Mouse (Mus musculus): ENCODE data around the gene Gm10128.
"Not testable (repeated sequence)": the region's sequence is repeated elsewhere in the genome, so short reads cannot be mapped to it uniquely, and the experiment has no call there.

DNA sequence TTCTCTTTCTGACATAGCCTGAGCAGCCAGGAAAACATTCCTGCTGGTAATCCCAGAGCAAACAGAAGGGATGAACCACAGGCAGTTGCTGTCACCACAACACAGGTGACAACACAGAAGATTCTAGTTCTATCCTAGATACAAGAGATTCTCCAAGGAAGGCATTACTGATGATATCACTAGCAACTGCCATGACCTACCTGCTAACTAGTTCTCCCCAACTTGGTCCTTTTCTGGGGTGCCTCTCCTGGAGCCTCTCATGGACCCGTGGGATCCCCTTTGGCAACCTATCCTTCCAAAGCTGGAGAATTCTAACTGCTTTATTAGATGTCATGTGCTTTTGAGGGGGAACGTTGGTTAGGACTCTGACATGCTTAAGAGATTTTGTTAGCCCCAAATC is 48.3 kb downstream of the Gm10128 start, which contains the start of gene Gm10338:
- not testable (repeated sequence) for TF ChIP-seq MAFK (IDR thresholded peaks at IDR 0.05; ENCODE audit: insufficient read depth, low read depth, low read length); ZNF384 (IDR thresholded peaks at IDR 0.05; ENCODE audit: low read depth, low read length); CHD2 (IDR thresholded peaks at IDR 0.05; ENCODE audit: low read depth, low read length); ZC3H11A (IDR thresholded peaks at IDR 0.05; ENCODE audit: borderline replicate concordance, low read depth, low read length)

Data from ES-E14 (cell line).